Mouse (Mus musculus) lung, embryonic 14.5 days (tissue): ENCODE results near the gene Ifi27l2a. TPM values are rescaled to one million over a fixed set of nuclear protein-coding genes. Genes with fewer than 3 reads are reported as not detected.
"Not testable (repeated sequence)": the region's sequence is repeated elsewhere in the genome, so short reads cannot be mapped to it uniquely, and the experiment has no call there.

Experiments
- ATAC-seq: fragments of 200-750 bp; cut with Nextera tagmentation; 2 replicates; pipeline ENCODE4 v1.8.0; 2017; ENCODE audit warnings: mild to moderate bottlenecking, moderate TSS enrichment, moderate library complexity; ENCODE audit not compliant: insufficient read depth
- DNase-seq: peaks from one replicate; pipeline ENCODE4 v3.0.0-alpha.2; 2015
- H3K27ac ChIP-seq: fragments of 300-500 bp; sonication (generic); 2 replicates; pipeline ENCODE4 v1.5.1; 2014; ENCODE audit warnings: low read depth, mild to moderate bottlenecking, moderate library complexity
- H3K27me3 ChIP-seq: fragments of 300-500 bp; sonication (generic); 2 replicates; pipeline ENCODE4 v1.6.1; 2014; ENCODE audit warnings: low read length, control low read depth; ENCODE audit not compliant: insufficient read depth
- H3K36me3 ChIP-seq: fragments of 300-500 bp; sonication (generic); 2 replicates; pipeline ENCODE4 v1.6.1; 2014; ENCODE audit warnings: control low read depth; ENCODE audit not compliant: insufficient read depth
- H3K4me1 ChIP-seq: fragments of 300-500 bp; sonication (generic); 2 replicates; pipeline ENCODE4 v1.6.1; 2014; ENCODE audit warnings: antibody characterized with exemption, control low read depth; ENCODE audit not compliant: insufficient read depth
- H3K4me2 ChIP-seq: fragments of 300-500 bp; sonication (generic); 2 replicates; pipeline ENCODE4 v1.6.1; 2014; ENCODE audit warnings: mild to moderate bottlenecking
- H3K4me3 ChIP-seq: fragments of 300-500 bp; sonication (generic); 2 replicates; pipeline ENCODE4 v1.5.1; 2014; ENCODE audit warnings: low read depth, low read length
- H3K9ac ChIP-seq: fragments of 300-500 bp; sonication (generic); 2 replicates; pipeline ENCODE4 v1.6.1; 2014
- H3K9me3 ChIP-seq: fragments of 300-500 bp; sonication (generic); 2 replicates; pipeline ENCODE4 v1.6.1; 2016; ENCODE audit warnings: low read depth, low read length, control low read depth
- CTCF ChIP-seq: IDR thresholded peaks from 2 replicates; pipeline ENCODE4 v1.5.1; 2016; ENCODE audit warnings: antibody characterized with exemption, low read depth
- WGBS: fragments of 180-500 bp; shearing (Covaris S2); extraction: QIAGEN DNeasy Blood & Tissue Kit; methylation state at CpG from one replicate; pipeline ENCODE4 v1.1.7; 2014; 5-methylcytosine and 5-hydroxymethylcytosine counted together
- polyA plus RNA-seq: library from polyadenylated mRNA; unstranded; fragments of >200 nt; fragmentation: Nextera tagmentation; extraction: Ambion mirVana; gene quantifications from 2 replicates; pipeline ENCODE4 v1.2.1, GENCODE M21; 2014

Gene Ifi27l2a
- polyA plus RNA-seq, 1 experiment from 2014 or later, result 11.3 TPM

DNA sequence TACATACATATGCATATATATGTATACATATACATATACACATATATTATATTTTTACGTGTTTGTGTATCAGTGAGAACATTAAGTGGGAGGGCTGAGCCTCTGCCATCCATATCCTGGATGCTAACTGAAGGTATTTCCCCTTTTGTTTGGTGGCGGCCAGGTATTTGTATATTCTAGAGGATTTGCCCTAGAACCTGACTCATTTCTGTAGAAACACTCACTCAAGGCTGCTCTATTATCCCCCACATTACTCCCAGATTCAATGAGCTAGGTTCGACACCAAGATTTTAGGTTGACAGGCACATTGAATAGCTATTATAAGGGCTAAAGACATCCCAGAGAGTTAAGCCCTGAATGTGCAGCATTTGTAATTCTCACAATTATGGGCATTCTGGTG is 1.6 kb upstream of the Ifi27l2a start:
- H3K27ac ChIP-seq, result no peak overlapping the region

DNA sequence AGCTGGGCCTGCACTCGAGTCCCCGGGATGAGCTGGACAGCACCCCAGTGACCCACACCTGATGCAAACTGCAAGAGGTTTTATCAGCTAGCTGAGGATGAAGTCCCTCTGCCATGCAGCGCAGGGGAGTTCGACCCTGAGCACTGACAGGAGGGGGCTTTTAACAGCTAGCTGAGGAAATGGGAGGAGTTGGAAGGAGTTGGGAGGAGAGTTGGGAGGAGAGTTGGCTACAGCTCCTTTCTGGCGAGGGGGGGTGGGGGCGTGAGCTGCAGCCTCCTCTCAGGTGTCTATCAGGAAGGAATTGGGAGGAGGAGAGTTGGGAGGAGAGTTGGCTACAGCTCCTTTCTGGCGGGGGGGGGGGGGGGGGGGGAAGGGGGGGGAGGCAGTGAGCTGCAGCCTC is 781 bp upstream of the Ifi27l2a start:
- ATAC-seq, H3K4me1 ChIP-seq, H3K9me3 ChIP-seq, H3K9ac ChIP-seq, H3K27ac ChIP-seq, H3K36me3 ChIP-seq, H3K27me3 ChIP-seq, H3K4me3 ChIP-seq, H3K4me2 ChIP-seq, DNase-seq: not testable (repeated sequence)
- 14% methylated on average over 6 of the region's 7 CpGs for WGBS

More for the DNA sequence above, 1.6 kb upstream of the Ifi27l2a start:
- 78% methylated on average over 3 of the region's 3 CpGs for WGBS
- H3K36me3 ChIP-seq, result no peaks in the 10 kb centered on the region
- H3K4me3 ChIP-seq, result no peak overlapping the region
- H3K27me3 ChIP-seq, result no peaks in the 10 kb centered on the region
- H3K9me3 ChIP-seq, result no peaks in the 10 kb centered on the region
- DNase-seq (no peak), ATAC-seq (no peak)
- H3K4me1 ChIP-seq, result no peaks in the 10 kb centered on the region
- H3K4me2 ChIP-seq, result no peak overlapping the region
- H3K9ac ChIP-seq, result no peak overlapping the region
- no peak for TF ChIP-seq CTCF

DNA sequence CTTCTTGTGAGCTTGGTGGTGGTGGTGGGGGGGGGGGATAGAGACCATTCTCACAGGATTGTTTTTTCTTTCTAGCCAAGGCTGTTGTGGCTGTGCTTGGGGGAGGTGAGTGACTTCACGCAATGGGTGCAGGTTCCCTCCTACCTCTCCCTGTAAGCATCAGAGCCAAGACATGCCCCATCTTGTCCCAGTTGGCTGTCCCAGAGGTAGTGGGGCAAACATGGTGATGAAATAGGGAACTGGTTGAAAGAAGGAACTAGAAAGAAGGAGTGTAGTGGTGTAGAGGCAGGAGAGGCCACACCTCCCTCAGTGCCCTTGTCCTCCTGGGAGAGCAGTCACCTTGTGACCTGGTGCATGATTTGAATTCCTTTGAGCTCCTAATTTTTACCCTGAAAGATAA is 5.9 kb downstream of the Ifi27l2a start:
- H3K4me1 ChIP-seq, result no peaks in the 10 kb centered on the region
- ATAC-seq, result no peak
- H3K27me3 ChIP-seq, result no peaks in the 10 kb centered on the region
- H3K4me3 ChIP-seq, result no peak overlapping the region
- no peaks in the 10 kb centered on the region for H3K36me3 ChIP-seq
- DNase-seq, result no peak
- H3K9ac ChIP-seq, result no peak overlapping the region
- H3K4me2 ChIP-seq, result no peak overlapping the region
- H3K9me3 ChIP-seq, result no peaks in the 10 kb centered on the region
- WGBS, result 57% methylated on average over 1 of the region's 1 CpGs
- H3K27ac ChIP-seq, result no peak overlapping the region
- no peak for TF ChIP-seq CTCF

GRCm38 (mm10) chr12:103434861-103435260 is 8.6 kb downstream of the Ifi27l2a start:
- ATAC-seq (no peak), DNase-seq (no peak)
- TF ChIP-seq CTCF, result no peak
- Histone ChIP-seq H3K9me3 (no peaks in the 10 kb centered on the region), H3K4me3 (peak overlapping the region; percentile 19), H3K27ac (no peak overlapping the region), H3K4me2 (peak overlapping the region; percentile 46), H3K27me3 (no peaks in the 10 kb centered on the region), H3K36me3 (no peaks in the 10 kb centered on the region), H3K4me1 (no peaks in the 10 kb centered on the region), H3K9ac (no peak overlapping the region)

DNA sequence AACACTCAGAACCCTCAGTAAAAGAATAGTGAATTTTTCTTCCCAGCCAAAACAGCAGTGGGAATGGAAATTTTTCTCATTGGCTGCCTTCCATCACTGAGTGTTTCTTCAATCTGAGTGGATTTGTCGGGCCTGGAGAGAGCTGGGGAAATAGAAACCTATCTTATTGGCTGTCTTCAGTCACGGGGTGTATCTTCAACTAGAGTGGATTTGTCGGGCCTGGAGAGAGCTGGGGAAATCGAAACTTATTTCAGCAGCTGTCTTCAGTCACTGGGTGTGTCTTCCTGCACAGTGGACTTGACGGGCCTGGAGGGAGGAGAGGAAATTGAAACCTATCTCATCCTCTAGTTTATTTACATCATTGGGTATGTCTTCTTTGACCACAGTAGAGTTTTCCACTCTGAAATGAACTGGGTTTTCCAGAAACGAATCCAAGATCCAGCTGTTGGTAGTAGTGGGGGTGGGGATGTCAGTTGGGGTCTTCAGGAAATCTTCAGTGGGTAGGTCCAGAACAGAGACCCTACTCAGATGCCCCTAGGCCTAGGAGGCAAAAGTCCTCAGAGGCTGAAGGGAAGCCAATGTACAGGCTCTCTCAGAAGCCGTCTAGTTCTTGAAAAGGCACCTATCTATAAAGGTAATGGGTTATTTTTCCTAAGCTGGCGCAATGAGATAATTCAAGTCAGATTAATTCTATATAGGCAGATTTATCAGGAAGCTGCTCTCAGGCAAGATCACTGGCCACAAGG is 9.3 kb downstream of the Ifi27l2a start, which contains the start of gene Ifi27:
Gene Ifi27 (plus strand): TSS at position 226 of the 746 bp plus-strand sequence.
- no peak for TF ChIP-seq CTCF
- H3K4me2 ChIP-seq, result peak within 1 kb of the TSS; percentile 46
- no peaks in the 10 kb centered on the region for H3K36me3 ChIP-seq
- H3K4me1 ChIP-seq, result no peaks in the 10 kb centered on the region
- DNase-seq (peak; percentile 75), ATAC-seq (peak; percentile 97)
- peak within 1 kb of the TSS; percentile 34 for H3K27ac ChIP-seq
- no peak within 1 kb of the TSS for H3K9ac ChIP-seq
- 45% methylated on average over 8 of the region's 8 CpGs for WGBS
- H3K27me3 ChIP-seq, result no peaks in the 10 kb centered on the region
- peak within 1 kb of the TSS; percentile 19 for H3K4me3 ChIP-seq
- H3K9me3 ChIP-seq, result no peaks in the 10 kb centered on the region

DNA sequence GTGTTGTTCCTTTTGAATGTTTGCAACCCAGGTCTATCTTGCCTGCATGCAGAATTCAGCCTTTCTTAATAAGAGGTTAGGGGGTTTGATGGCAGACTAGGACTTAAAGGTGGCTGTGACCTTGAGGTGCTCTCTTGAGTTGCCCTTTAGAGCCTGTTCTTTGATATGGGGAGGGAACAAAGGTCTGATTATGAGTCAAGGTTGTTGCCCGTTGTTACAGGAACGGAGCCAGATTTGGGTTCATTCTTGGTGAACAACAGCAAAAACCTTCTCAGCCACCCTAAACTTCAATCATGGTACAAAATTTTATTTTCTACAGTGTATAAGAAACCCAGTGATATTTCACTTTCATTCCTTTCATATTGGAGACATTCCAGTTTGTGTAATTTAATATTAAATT is 10.1 kb downstream of the Ifi27l2a start:
- Histone ChIP-seq H3K9me3 (no peaks in the 10 kb centered on the region), H3K4me1 (no peaks in the 10 kb centered on the region), H3K4me3 (no peak overlapping the region), H3K9ac (no peak overlapping the region), H3K27ac (no peak overlapping the region), H3K36me3 (no peaks in the 10 kb centered on the region), H3K4me2 (no peak overlapping the region), H3K27me3 (no peaks in the 10 kb centered on the region)
- TF ChIP-seq CTCF, result no peak
- DNase-seq (no peak), ATAC-seq (no peak)
- WGBS, result 81% methylated on average over 2 of the region's 2 CpGs

- H3K9me3 ChIP-seq, result no peaks in the 10 kb centered on the region
- H3K4me3 ChIP-seq, result no peak overlapping the region
- no peak overlapping the region for H3K9ac ChIP-seq
- TF ChIP-seq CTCF, result peak; percentile 33
- DNase-seq (no peak), ATAC-seq (no peak)
- no peak overlapping the region for H3K27ac ChIP-seq
- H3K4me2 ChIP-seq, result no peak overlapping the region
- no peaks in the 10 kb centered on the region for H3K27me3 ChIP-seq
- peaks cover 14% of the 10 kb centered on the region for H3K36me3 ChIP-seq
- 88% methylated on average over 7 of the region's 7 CpGs for WGBS
- no peaks in the 10 kb centered on the region for H3K4me1 ChIP-seq
These were observed 16.8 kb downstream of the Ifi27l2a start for GRCm38 (mm10) chr12:103426710-103427109.
